Mouse (Mus musculus): ENCODE measurements around the gene Pip5k1c.

The Pip5k1c gene

DNA sequence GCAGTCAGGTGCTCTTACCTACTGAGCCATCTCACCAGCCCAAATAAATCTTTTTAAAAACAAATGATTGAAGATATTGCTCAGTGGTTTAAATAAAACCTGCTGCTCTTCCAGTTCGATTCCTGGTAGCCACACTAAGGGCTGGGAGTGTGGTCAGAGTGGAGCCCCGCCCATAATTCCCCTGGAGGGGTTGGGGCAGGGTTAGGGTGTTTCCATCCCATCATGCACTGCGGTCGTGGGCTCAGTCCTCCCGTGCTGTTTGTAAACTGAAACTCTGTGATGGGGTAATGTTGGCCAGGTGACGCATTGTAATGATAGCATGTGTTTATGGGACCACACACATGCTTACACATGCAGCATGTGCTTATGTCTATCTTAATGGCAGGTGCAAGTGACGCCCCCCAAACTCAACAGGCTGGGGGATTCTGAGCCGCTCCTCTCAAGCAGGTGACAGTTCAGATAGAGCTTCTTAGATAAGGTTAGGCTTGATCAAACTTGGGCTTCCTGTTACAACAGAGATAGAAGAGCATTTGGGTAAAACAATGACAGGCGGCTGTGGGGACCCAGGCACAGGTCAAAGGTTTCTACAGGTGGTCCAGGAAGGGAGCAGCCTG is 59.0 kb downstream of the Pip5k1c start:
- DNase-seq = peak; percentile 92

DNA sequence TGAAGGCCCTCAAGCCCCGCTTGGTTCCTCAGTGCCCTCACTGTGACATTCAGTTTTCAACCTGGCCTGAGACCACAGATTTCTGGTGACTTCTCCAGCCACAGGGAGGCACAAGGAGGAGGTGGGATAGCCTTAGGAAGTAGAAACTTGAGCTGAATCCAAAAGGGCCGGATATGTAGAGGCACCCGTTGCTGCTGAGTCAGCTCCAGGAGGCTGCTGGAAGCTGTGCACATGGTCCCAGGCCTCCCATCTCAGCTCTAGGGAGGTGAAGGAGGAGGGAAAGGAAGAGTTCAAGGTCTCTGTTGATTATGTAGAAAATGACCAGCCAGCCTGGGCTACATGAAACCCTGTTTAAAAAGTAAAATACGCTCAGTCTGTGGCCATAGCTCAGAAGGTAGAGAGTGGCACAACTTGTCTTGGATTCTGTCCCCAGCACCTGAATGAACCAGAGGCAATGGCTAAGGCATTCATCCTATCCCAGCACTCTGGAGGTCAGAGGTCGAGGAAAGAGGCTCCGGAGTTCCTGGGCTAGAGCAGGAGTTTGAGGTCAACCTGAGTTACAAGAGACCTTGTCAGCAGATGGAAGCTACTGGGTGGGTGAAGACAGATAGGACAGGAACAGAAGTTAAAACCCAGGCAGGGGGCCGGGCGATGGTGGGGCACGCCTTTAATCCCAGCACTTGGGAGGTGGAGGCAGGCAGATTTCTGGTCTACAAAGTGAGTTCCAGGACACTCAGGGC is 62.1 kb downstream of the Pip5k1c start:
- DNase-seq = no peak

DNA sequence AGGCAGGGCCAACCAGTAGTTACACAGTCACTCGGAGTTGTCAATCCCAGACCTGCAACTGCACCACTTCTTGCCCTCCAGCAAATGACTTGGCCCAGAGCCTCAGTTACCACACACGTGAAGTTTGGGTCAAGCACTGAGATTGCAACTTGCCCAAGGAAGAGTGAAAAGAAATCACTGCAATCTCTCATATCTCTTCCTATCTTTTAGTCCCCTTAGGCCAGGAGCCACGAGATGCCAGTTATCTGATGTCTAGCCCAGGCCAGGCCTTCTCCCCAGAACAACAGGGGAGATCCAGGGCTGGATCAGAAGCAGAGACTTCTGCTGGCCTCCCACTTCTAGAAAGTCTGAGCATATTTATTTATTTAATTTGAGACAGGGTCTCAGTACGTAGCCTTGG is 62.8 kb downstream of the Pip5k1c start:
- DNase-seq = no peak

DNA sequence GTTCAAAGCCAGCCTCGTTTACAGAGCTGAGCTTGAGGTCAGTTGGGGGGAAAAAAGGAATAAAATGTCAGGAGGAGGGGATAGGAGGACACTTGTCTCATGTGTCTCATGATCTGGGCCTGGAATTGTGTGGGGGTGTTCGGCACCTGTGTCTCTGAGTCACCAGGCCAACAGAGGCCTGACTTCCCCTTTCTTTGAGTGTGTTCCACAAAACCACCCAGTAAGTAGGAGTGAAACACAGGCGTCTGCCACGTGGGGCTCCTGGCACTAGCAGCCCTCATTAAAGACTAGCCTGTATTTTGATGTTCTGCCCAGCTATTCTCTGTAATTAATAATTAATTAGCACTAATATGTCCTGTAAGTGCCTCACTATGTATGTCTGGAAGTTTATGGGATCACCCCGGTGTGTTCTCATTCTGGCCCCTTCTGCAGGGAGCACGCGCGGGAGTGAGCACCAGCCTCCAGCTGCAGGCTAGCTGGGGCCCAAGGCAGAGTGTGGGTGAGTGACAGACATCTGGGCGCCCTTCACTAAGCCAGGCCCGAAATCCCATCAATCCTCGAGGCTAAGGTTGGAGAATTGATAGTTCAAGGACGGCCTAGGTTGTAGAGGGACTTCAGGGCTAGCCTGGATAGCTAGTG is 63.7 kb downstream of the Pip5k1c start:
- DNase-seq = no peak

DNA sequence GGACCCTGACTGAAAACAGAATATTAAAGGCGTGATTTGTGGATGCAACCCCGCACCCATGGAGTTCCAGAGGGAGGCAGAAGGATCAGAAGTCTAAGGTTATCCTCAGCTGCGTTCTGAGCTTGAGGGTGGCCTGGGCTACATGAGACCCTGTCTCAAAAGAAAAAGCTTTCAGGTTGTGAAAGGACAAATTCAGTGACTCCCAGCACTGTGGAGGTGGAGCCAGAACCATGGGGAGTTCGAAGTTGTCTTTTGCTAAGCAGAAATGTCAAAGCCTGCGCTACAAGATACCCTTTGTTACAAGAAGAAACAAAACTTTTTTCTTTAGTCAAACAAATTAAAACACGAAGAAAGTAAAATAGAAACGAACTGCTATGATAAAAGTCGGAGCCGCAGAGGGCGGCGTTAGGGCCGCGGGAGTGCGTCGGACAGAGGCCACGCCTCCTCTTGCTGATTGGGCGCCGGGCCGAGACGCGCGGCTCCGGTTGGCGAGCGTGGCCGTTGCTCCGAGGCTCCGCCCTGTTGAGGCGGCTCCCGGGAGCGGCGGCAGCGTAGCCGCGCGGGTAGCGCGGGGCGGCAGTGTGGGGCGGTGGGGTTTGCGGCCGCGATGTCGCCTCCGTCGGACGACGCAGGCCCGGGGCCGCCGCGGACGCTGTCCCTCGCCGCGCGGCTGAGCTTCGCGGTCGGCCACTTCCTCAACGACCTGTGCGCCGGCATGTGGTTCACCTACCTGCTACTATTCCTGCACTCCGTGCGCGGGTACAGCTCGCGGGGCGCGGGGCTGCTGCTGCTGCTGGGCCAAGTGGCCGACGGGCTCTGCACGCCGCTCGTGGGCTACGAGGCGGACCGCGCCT is 64.5 kb downstream of the Pip5k1c start, which contains the start of gene Mfsd12:
Mfsd12 (plus strand) TSS at position 501 of the 854 bp plus-strand sequence.
- DNase-seq = peak; percentile 96

DNA sequence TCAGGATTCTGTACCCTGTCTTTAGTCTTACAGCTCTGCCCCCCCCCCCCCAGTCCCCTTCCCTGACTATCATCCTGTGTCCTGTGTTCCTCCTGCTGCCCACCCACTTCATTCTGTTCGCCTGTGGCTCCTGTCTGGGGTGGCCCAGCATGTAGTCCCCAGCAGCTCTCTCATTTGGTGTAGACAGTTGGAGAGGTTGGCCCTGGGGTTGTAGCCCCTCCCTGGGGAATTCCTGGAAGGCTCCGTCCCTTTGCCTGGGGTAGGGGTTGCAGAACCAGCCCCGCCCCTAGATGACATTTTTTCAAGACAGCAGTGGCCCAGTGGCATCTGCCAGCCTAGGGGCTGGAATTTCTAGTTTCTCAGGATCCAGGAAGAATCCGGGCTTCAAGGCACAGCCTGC is 65.4 kb downstream of the Pip5k1c start:
- DNase-seq = no peak

DNA sequence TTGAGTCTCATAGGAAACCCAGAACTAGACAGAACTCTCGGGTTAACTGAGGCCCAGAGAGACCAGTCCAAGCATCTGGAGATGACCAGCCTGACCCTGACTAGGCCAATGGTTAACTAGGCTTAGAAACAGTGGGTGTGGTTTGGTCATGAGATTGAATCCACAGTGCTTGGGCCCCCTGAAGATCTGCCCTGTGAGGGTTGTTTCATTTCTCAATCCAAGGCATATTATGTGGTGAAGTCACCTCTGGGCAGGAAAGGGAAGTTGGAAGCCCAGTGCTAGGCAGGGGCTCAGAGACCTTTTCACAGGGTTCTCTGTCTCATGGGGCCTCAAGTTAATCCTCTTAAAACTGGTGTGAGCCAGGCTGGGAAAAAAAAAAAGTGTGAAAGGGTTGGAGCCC is 66.1 kb downstream of the Pip5k1c start:
- DNase-seq = no peak

DNA sequence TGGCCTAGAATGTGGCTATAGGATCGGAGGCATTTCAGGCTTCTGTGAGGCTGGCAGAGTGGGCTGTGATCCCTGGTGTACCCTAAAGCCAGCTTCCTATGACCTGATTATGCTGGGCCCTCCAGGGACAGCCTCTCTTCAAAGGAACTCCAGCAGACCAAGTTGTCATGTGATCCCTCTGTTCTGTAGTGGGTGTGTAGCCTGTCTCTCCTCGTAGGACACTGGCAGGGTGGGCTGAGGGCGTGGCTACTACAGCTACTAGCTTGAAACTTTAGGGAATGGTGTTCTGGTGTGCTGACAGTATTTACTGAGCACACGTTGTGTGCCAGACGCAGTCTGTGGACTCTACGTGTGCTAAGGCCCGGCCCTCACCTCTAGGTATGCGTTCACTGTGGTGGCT is 68.0 kb downstream of the Pip5k1c start:
- DNase-seq = no peak

DNA sequence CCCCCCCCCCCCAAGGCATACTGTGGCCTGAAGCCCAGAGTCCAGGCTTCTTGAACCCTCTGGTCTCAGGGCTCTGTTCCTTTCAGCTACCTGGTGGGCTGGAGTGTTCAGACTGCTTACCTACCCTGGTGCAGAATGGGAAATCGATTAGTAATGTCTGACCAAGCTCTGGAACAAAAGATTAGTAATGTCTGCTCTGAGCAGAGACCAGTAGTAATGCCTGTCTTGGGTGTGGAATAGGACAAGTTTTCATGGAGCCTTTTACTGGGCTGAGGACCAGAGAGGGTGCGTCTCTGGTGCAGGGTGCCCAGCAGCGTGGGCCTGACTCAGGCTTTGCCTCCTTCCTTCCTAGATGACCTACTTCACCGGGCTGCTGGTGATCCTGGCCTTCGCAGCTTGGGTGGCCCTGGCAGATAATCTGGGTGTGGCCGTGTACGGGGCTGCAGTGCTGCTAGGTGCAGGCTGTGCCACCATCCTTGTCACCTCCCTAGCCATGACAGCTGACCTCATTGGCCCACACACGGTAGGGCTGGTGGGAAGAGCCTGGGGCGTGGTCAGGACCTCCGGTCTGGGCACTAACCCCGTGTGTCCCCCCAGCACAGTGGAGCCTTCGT is 69.7 kb downstream of the Pip5k1c start:
- peak; percentile 92 for DNase-seq

DNA sequence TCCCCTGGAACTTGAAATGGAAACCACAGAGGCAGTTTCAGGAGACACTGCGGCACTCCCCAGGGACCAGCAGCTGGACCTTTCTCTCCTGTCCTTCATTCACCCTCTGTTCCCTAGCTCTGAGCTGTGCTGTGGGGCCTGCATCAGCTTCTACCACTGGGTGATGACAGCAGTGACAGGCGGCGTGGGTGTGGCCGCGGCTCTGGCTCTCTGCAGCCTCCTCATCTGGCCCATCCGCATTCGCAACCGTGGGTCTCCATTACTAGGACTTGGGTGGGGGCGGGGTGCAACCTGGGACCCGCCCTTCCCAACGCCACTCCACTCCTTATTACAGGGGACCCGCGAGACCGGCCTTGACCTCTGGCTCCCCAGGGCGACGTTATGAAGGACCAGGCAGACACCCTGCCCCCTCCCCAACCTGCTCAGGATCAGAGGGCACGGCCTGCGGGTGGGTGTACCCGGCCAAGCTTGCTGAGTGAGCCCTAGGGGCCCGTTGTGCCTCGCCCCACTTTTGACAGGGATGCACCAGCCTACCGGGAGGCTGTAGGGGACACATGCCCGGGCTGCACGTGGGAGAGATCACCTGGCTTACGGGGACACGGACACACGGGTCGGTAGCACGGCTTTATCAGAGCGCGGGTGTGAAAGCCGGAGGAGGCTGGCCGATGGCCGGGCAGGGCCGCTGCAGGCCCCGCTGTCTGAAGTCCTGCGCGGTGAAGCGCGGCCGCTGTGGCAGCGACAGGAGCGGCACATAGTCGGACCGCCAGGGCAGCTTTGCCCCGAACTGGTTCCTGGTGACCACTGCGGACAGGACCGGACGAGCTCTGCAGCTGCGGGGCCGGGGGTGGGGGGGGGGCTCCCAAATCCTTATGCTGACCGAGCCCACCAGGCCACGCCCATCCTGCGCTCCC is 70.9 kb downstream of the Pip5k1c start:
- peak; percentile 78 for DNase-seq

DNA sequence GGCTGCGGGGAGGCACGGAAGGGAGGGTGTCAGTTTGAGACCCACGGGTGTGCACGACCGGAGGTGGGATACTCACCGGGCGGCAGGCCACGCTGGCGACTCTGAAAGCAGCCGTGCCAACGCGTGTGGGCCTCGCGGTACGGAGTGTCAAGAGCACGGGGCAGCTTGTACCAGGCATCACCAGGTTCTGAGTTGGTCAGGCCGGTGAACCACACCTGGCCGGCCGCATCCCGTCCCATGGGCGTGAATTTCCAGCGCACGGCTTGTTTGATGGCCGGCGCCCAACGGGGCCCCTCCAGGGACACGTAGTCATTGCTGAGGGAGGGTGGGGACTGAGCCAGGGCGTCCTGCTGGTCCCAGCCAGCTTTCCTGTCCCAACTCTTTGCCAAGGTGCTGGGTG is 71.9 kb downstream of the Pip5k1c start:
- peak; percentile 59 for DNase-seq

DNA sequence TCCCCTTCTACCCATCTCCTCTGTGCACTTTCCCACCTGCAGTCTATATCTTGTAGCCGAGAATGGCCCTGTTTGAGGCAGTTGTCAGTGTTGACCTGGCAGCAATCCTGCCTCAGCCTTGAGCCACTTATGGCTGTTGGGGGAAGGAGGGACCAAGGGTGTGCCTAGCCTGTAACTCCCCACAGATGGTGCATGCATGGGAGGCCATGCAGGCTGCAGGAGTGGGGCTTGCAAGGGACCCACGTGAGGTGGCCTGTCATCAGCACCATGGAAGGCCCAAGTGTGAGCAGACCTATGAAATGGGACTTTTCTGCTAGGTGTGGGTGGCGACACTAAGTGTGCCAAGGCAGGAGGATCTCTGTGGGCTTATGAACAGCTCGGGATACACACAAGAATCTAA is 72.3 kb downstream of the Pip5k1c start:
- no peak for DNase-seq

DNA sequence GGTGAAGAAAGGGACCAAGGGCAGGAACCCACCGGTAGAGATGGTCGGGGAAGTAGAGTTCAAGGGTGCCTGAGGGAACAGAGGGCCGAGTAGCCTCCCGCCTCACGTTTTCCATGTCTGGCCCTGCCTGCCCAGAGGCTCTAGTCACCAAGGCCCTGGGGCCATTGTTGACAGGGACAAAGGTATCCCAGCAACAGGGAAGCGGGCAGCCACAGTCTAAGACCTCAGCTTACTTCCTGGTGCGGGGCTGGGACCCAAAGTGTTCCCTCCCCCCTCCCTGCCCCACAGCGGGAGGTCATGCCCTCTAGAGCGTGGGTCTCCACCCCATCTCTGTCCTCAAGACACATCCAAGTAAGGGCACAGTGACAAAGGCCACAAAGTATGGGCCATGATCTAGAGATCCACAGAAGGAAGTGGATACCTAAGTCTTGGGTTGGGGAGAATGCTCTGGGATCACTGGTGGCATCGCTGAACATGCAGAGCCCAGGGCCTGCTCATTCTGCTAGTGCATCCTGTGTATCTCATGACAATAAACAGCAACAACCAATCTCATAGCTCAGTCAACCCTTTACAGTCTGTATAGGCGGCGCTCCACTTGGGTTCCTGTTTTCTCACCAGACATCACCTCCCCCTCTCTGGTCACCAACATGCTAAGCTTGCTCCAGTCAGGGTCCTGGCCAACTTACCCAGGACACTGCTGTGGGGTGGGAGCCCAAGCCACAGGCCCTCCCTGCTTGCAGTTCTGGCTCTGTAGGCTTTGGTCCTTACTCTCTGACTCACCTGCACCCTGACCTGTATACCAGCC is 73.1 kb downstream of the Pip5k1c start, which contains the start of gene 4930404N11Rik:
4930404N11Rik (minus strand) TSS at position 145 of the 805 bp plus-strand sequence.
- DNase-seq = peak; percentile 48

DNA sequence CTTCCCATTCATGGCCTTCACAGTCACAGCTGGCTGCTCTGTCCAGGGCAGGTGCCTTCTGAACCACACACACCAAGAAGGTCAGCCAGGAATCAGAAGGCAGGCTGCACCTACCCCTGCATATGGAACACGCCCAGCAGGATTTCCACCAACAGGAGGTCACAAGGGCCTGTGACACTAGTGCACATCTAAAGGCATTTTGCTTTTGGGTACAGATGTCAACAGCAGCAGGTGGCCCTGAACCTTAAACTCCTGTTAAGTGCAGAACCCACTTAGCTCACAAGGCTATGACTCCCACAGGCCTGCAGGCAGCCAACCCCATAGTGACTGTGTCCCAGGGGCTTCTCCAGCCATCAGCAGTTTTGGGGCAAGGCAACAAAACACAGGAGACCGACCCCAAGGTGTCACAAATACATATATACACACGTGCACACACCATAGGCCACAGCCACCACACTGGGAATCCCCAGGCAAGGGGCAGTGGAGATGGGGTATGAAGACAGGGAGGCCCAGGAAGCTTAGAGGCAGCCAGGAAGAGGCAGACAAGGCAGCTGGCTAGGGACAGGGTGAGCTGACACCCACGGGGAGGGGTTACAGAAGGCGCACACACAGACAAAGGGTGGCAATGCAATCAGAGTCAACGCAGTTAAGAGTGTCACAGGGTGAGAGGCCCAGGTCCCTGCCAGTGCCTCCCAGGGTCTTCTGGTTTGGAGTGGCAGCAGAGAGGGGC is 73.9 kb downstream of the Pip5k1c start:
- DNase-seq = no peak

DNA sequence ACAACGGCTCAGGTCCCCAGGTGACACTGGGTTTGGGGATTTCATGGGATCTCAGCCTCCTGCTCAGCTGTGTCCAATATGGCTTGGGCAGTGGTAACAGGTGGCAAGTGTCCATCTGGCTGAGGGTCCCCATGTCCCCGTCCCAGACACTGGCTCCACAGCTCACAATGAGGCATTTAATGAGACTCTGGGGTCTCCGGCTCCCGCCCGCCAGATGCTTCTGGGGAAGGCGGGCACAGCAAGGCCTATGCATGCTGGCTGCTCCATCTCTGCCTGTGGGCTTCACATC is 74.4 kb downstream of the Pip5k1c start:
- no peak for DNase-seq

Measured in liver (tissue).